Mouse (Mus musculus) embryonic facial prominence, embryonic 11.5 days (tissue): ENCODE data around the gene Mafg. TPM values are rescaled to one million over a fixed set of nuclear protein-coding genes. Genes with fewer than 3 reads are reported as not detected.
A peak's percentile ranks its signal among the peaks of the same experiment; 100 is the strongest.

ENCODE experiments used
- ATAC-seq: fragments of 200-750 bp; cut with Nextera tagmentation; replicated peaks from 2 replicates; pipeline ENCODE4 v1.8.0; 2017; ENCODE audit warnings: low read depth; ENCODE audit not compliant: insufficient number of reproducible peaks, low FRiP score, low TSS enrichment
- DNase-seq: peaks from one replicate; pipeline ENCODE4 v3.0.0-alpha.2; 2015; ENCODE audit warnings: low spot score
- H3K27ac ChIP-seq: fragments of 300-500 bp; sonication (generic); replicated peaks from 2 replicates; pipeline ENCODE4 v1.5.1; 2014; ENCODE audit warnings: mild to moderate bottlenecking, low read depth, low read length, control low read depth
- H3K27me3 ChIP-seq: fragments of 300-500 bp; sonication (generic); 2 replicates; pipeline ENCODE4 v1.6.1; 2014; ENCODE audit warnings: mild to moderate bottlenecking, low read length, moderate library complexity, mixed read lengths; ENCODE audit not compliant: control insufficient read depth, insufficient read depth
- H3K36me3 ChIP-seq: fragments of 300-500 bp; sonication (generic); replicated peaks from 2 replicates; pipeline ENCODE4 v1.6.1; 2014; ENCODE audit warnings: low read depth, mild to moderate bottlenecking, low read length, moderate library complexity, mixed read lengths; ENCODE audit not compliant: control insufficient read depth, insufficient read depth
- H3K4me1 ChIP-seq: fragments of 300-500 bp; sonication (generic); 2 replicates; pipeline ENCODE4 v1.6.1; 2014; ENCODE audit warnings: low read length, mixed read lengths; ENCODE audit not compliant: control insufficient read depth, insufficient read depth
- H3K4me2 ChIP-seq: fragments of 300-500 bp; sonication (generic); 2 replicates; pipeline ENCODE4 v1.6.1; 2014; ENCODE audit warnings: low read depth, mild to moderate bottlenecking, control low read depth, low read length, moderate library complexity
- H3K4me3 ChIP-seq: fragments of 300-500 bp; sonication (generic); 2 replicates; pipeline ENCODE4 v1.5.1; 2014; ENCODE audit warnings: low read depth, low read length, control low read depth
- H3K9ac ChIP-seq: fragments of 300-500 bp; sonication (generic); replicated peaks from 2 replicates; pipeline ENCODE4 v1.6.1; 2014; ENCODE audit warnings: mild to moderate bottlenecking, control low read depth, low read length
- H3K9me3 ChIP-seq: fragments of 300-500 bp; sonication (generic); replicated peaks from 2 replicates; pipeline ENCODE4 v1.6.1; 2016; ENCODE audit warnings: mild to moderate bottlenecking, low read length, inconsistent platforms, mixed read lengths; ENCODE audit not compliant: control insufficient read depth
- WGBS: fragments of 180-500 bp; shearing (Covaris S2); extraction: QIAGEN DNeasy Blood & Tissue Kit; methylation state at CpG from one replicate; pipeline ENCODE4 v1.1.7; 2014; 5-methylcytosine and 5-hydroxymethylcytosine counted together
- polyA plus RNA-seq: library from polyadenylated mRNA; unstranded; fragments of >200 nt; fragmentation: Nextera tagmentation; extraction: Ambion mirVana; gene quantifications from 2 replicates; pipeline ENCODE4 v1.2.1, GENCODE M21; 2014

Gene Mafg
- polyA plus RNA-seq, 1 experiment from 2014 or later, result 16.7 TPM

DNA sequence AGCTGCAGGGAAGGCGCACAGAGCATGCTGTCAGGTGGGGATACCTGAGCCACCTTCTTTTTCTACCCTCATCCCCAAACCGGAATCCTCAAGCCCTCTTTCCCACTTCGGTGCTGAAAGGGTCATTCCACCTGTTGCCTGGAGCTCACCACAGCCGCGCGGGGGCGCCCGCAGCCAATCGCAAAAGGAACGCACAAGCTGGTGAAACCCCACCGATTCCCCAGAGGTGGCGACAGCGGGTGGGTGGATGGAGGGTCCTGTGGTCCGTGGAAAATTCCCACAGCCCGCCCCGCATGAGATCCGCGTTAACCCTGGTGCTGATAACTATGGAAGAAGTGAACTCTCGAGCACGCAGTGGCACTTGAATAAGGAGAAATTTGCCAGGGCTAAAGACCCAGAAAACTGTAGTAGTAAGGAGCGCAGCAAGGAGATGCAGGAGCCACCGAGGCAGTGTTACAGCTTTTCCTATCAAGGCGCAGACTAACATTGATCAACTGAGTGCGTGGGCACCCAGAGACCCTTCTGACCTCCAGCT, 25.5 kb upstream of the Mafg start:
- no peak overlapping the region for H3K27ac ChIP-seq
- no peak overlapping the region; the same call in 1 of the 2 replicates for H3K4me2 ChIP-seq
- peaks cover 54% of the 10 kb centered on the region for H3K27me3 ChIP-seq
- DNase-seq (peak; percentile 82), ATAC-seq (no peak)
- H3K9ac ChIP-seq, result no peak overlapping the region
- no peaks in the 10 kb centered on the region for H3K36me3 ChIP-seq
- H3K9me3 ChIP-seq, result no peaks in the 10 kb centered on the region
- H3K4me3 ChIP-seq, result no peak overlapping the region
- whole genome bisulfite sequencing, result 4% methylated on average over 24 of the region's 24 CpGs
- peaks cover 9% of the 10 kb centered on the region for H3K4me1 ChIP-seq

DNA sequence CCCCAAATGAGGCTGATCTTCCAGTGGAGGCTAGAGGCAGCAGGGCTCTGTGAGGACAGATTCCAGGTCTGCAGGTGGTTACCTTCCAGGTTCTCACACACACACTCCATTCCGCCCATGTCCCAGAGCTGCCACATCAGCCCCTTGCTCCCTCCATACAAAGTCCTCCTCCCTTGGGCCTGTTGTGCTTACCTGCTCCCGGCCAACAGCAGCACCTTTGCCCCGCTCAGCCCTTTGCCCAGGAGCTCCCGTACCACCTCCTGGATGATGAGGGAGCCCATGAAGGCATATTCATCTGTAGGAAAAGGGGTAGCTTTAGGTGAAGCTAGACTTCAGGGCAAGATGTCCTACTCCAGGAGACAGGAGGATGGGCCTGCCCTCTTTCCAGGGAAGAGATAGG, 23.9 kb upstream of the Mafg start:
- H3K4me1 ChIP-seq, result peaks cover 9% of the 10 kb centered on the region
- H3K9ac ChIP-seq, result no peak overlapping the region
- no peak overlapping the region for H3K4me2 ChIP-seq
- no peak overlapping the region for H3K4me3 ChIP-seq
- DNase-seq (no peak), ATAC-seq (no peak)
- WGBS, result 82% methylated on average over 4 of the region's 4 CpGs
- peaks cover 48% of the 10 kb centered on the region for H3K27me3 ChIP-seq
- no peaks in the 10 kb centered on the region for H3K9me3 ChIP-seq
- no peaks in the 10 kb centered on the region for H3K36me3 ChIP-seq
- no peak overlapping the region for H3K27ac ChIP-seq

DNA sequence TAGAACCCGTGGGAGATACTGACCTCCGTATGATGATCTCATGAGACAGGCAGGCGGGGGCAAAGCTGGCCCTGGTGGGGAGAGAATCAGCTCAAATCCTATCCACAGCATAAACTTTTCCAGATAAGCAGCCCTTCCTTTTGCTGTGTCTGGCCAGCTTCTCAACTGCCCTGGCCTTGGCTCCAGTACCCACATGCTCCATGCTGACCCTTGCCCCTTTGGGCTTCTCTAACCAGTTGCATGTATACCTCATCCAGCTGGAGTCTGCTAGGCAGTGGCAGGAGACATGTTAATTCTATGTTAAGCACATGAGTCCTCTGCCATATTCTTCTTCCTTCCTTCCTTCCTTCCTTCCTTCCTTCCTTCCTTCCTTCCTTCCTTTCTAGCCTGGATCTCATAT, 21.3 kb upstream of the Mafg start:
- peaks cover 3% of the 10 kb centered on the region; the same call in 1 of the 2 replicates for H3K4me1 ChIP-seq
- H3K9me3 ChIP-seq, result no peaks in the 10 kb centered on the region
- no peak overlapping the region for H3K4me2 ChIP-seq
- no peaks in the 10 kb centered on the region for H3K36me3 ChIP-seq
- H3K27ac ChIP-seq, result no peak overlapping the region
- peaks cover 22% of the 10 kb centered on the region for H3K27me3 ChIP-seq
- DNase-seq (no peak), ATAC-seq (no peak)
- 66% methylated on average over 3 of the region's 3 CpGs for WGBS
- no peak overlapping the region for H3K9ac ChIP-seq
- no peak overlapping the region for H3K4me3 ChIP-seq

DNA sequence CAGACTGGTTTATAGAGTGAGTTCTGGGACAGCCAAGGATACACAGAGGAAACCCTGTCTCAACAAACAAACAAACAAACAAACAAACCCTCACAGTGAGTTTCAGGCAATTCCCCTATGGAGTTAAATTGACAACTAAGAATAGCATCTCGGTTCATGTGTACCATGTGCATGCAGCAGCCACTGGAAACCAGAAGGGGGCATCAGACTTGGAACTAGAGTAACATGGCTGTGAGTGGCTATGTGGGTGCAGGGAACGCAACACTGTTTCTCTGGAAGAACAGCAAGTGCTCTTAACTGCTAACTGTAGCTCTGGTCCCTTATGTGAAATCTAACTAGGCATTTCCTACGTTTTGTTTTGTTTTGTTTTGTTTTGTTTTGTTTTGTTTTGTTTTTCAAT, 18.5 kb upstream of the Mafg start:
- H3K27ac ChIP-seq, result no peak overlapping the region
- DNase-seq (no peak), ATAC-seq (no peak)
- H3K4me2 ChIP-seq, result no peak overlapping the region
- no peaks in the 10 kb centered on the region for H3K36me3 ChIP-seq
- no peaks in the 10 kb centered on the region for H3K9me3 ChIP-seq
- peaks cover 5% of the 10 kb centered on the region; the same call in 1 of the 2 replicates for H3K27me3 ChIP-seq
- H3K4me3 ChIP-seq, result no peak overlapping the region
- H3K4me1 ChIP-seq, result no peaks in the 10 kb centered on the region
- no peak overlapping the region for H3K9ac ChIP-seq
- 68% methylated on average over 3 of the region's 3 CpGs for WGBS

DNA sequence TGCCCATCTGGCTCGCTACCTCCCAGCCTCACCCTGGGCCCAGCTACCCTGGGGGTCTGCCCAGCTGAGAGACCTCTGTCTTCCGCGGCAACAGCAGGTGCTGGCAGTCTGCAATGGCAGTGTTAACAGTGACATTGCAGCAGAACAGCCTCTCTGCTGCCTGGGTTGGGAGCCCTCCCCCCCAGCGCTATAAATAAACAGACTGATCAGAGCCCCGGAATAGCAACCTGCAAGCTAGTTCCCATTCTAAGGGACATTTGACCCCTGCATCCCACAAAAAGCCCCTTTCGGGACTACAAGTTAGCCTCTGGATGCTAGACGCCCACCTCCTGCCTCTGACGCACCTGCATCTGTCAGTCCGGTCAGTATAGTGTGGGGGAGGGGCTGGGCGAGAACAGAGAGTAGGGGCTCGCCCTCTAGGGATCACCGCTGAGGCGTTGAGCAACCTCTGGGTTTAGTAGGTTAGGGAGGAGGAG, 14.6 kb upstream of the Mafg start, which contains the start of gene Myadml2:
TSS of gene Myadml2 (minus strand) at position 158 of the 476 bp plus-strand sequence.
- Histone ChIP-seq H3K9ac (peak within 1 kb of the TSS; percentile 1; the same call in 1 of the 2 replicates), H3K36me3 (no peaks in the 10 kb centered on the region), H3K9me3 (no peaks in the 10 kb centered on the region), H3K4me1 (peaks cover under 1% of the 10 kb centered on the region; the same call in 1 of the 2 replicates), H3K27me3 (peaks cover 5% of the 10 kb centered on the region; the same call in 1 of the 2 replicates), H3K4me3 (no peak within 1 kb of the TSS), H3K27ac (no peak within 1 kb of the TSS), H3K4me2 (peak within 1 kb of the TSS; percentile 4; the same call in 1 of the 2 replicates)
- WGBS, result 2% methylated on average over 13 of the region's 13 CpGs
- DNase-seq (peak; percentile 32), ATAC-seq (no peak)

DNA sequence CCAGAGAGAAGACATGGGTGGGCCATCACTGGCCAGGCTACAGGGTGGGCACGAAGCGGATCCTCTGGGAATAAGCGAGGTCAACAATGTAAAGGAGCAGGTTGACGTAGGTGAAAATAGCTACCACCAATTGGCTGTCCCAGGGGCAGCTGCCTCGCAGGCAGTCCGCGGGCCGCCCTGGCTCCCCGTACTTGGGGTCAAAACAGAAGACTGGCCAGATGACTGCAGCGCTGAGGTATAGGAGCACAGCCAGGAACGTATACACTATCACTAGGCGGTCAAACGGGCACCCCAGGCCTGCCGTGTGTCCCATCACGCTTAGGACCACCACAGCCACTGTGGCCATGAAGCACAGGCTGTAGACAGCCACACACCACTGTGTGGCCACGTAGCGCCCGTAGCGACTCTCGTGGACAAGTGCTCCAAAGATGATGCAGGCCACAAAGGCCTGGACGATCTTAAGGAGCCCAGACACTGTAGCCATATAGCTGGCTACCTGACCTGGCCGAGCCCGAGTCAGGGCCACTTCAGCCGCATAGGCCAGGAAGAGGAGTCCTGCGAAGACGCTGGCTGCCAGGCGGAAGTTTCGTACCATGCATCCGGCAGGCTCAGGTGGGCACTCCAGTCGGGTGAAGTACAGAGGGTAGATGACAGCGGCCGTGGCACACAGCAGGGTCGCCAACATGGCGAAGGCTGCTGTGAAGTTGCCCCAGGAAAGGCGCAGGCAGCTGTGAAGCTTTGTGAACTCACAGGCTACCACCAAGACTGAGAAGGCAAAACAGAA, 13.8 kb upstream of the Mafg start:
- peaks cover 3% of the 10 kb centered on the region; the same call in 1 of the 2 replicates for H3K4me1 ChIP-seq
- H3K36me3 ChIP-seq, result no peaks in the 10 kb centered on the region
- H3K9ac ChIP-seq, result no peak overlapping the region; the same call in 1 of the 2 replicates
- no peak overlapping the region for H3K4me3 ChIP-seq
- DNase-seq (no peak), ATAC-seq (no peak)
- H3K4me2 ChIP-seq, result no peak overlapping the region; the same call in 1 of the 2 replicates
- H3K27me3 ChIP-seq, result peaks cover 5% of the 10 kb centered on the region; the same call in 1 of the 2 replicates
- no peaks in the 10 kb centered on the region for H3K9me3 ChIP-seq
- 77% methylated on average over 35 of the region's 35 CpGs for WGBS
- no peak overlapping the region for H3K27ac ChIP-seq

DNA sequence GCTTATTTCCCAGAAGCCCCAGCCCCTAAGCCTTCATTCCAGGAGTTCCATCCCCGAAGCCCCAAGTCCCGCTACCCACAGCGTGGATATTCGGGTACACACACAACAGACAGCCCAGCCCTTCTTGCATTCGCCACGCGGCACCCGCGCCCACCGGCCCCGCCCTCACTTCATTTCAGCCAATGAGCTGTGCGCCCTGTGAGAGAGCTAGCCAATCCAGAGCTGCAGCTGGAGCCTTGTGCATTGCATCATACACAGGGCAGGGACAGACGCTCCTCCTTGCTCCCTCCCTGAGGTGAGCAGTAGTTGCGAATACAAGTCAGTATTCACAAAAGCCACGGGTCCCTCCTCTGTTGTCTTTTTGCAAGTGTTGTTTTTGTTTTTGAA, 10.2 kb upstream of the Mafg start, which contains the start of gene Pycr1:
TSS of gene Pycr1 (minus strand) at position 169 of the 387 bp plus-strand sequence.
- ATAC-seq (peak; percentile 98), DNase-seq (peak; percentile 95)
- 2% methylated on average over 15 of the region's 15 CpGs for WGBS
- Histone ChIP-seq H3K36me3 (no peaks in the 10 kb centered on the region), H3K27ac (no peak within 1 kb of the TSS), H3K27me3 (peaks cover 5% of the 10 kb centered on the region; the same call in 1 of the 2 replicates), H3K4me2 (peak within 1 kb of the TSS; percentile 89), H3K4me1 (peaks cover 3% of the 10 kb centered on the region; the same call in 1 of the 2 replicates), H3K4me3 (peak within 1 kb of the TSS; percentile 33), H3K9ac (peak within 1 kb of the TSS; percentile 54), H3K9me3 (no peaks in the 10 kb centered on the region)
